Mouse (Mus musculus) ES-Bruce4 (cell line): ENCODE results near the gene Lamb2.

Experiments
- CTCF ChIP-seq: IDR thresholded peaks from one replicate; pipeline ENCODE4 v1.8.1; 2011; ENCODE audit warnings: low read depth, low read length
- POLR2A ChIP-seq: IDR thresholded peaks from one replicate; pipeline ENCODE4 v1.8.1; 2011; ENCODE audit warnings: low read length; ENCODE audit not compliant: insufficient read depth

DNA sequence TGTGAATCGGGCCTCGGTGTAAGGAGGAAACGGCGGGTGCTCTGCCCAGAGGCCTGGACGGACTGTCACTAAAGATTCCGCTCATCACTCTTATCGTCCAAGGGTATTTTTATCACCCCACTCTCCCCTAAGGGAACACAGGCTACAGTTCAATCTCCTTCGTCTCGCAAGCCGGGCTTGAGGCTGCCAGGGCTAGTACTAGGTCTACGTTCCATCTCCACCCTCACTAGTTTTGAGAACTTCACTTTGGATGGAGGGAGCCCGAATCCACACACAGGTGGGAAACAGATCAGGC is 11.7 kb downstream of the Lamb2 start:
- TF ChIP-seq POLR2A = no peak
- no peak for TF ChIP-seq CTCF
